Mouse (Mus musculus) CH12.LX (cell line): ENCODE measurements around the gene Celf2. TPM values are rescaled to one million over a fixed set of nuclear protein-coding genes. Genes with fewer than 3 reads are reported as not detected.

Experiments used
- DNase-seq: peaks from one replicate; pipeline ENCODE4 v3.0.0-alpha.2; 2013; ENCODE audit errors: extremely low read depth
- H3K27ac ChIP-seq: 2 replicates; pipeline ENCODE4 v1.5.1; 2012; ENCODE audit warnings: low read depth, mild to moderate bottlenecking, control low read depth, moderate library complexity; ENCODE audit not compliant: insufficient read depth
- H3K27me3 ChIP-seq: replicated peaks from 2 replicates; pipeline ENCODE3; 2012; ENCODE audit warnings: inconsistent platforms
- H3K36me3 ChIP-seq, 2 experiments: replicated peaks in 1 of 2; 2 replicates each; pipeline versions ENCODE3 to v1.6.1; 2012; ENCODE audit warnings: inconsistent platforms in 1 of 2, low read length in 1 of 2, mild to moderate bottlenecking in 1 of 2, mixed read lengths in 1 of 2, moderate library complexity in 1 of 2; ENCODE audit not compliant: control insufficient read depth in 1 of 2, insufficient read depth in 1 of 2
- H3K4me1 ChIP-seq, 2 experiments: 2 replicates each; pipeline ENCODE4 v1.6.1; 2012; ENCODE audit warnings: inconsistent platforms in 1 of 2, moderate library complexity in 1 of 2; ENCODE audit not compliant: insufficient read depth in 2 of 2, control insufficient read depth in 1 of 2
- H3K4me2 ChIP-seq: 2 replicates; pipeline ENCODE4 v1.6.1; 2012; ENCODE audit warnings: low read depth, mild to moderate bottlenecking, control low read depth; ENCODE audit not compliant: poor library complexity, insufficient read depth, severe bottlenecking
- H3K4me3 ChIP-seq, 3 experiments: fragments of 150-350 bp in 1 of 3; sonication (generic) in 1 of 3; replicated peaks in 1 of 3; 2 replicates each; pipeline versions ENCODE3 to v1.5.1; 2011 to 2012; ENCODE audit warnings: low read depth in 2 of 3, low read length in 2 of 3, mild to moderate bottlenecking in 2 of 3, moderate library complexity in 2 of 3, control low read depth in 1 of 3, improper control_type of control experiment in 1 of 3, inconsistent platforms in 1 of 3, mixed read lengths in 1 of 3; ENCODE audit not compliant: poor library complexity in 1 of 3
- H3K79me2 ChIP-seq: replicated peaks from 2 replicates; pipeline ENCODE4 v1.6.1; 2012; ENCODE audit warnings: mild to moderate bottlenecking, moderate library complexity; ENCODE audit not compliant: control insufficient read depth, poor library complexity, insufficient read depth, severe bottlenecking; ENCODE audit errors: extremely low read depth
- H3K9ac ChIP-seq: 2 replicates; pipeline ENCODE4 v1.6.1; 2012; ENCODE audit warnings: low read depth, mild to moderate bottlenecking, control low read depth, moderate library complexity; ENCODE audit not compliant: insufficient read depth
- H3K9me3 ChIP-seq: replicated peaks from 2 replicates; pipeline ENCODE3; 2012; ENCODE audit warnings: low read length, inconsistent platforms, mixed read lengths
- CTCF ChIP-seq, 2 experiments: IDR thresholded peaks in 1 of 2; conservative IDR thresholded peaks in 1 of 2; 2 replicates each; pipeline ENCODE4 v1.5.1; 2011 to 2012; ENCODE audit warnings: low read depth in 2 of 2, low read length in 2 of 2, improper control_type of control experiment in 1 of 2, inconsistent platforms in 1 of 2, mild to moderate bottlenecking in 1 of 2, moderate library complexity in 1 of 2
- ETS1 ChIP-seq: conservative IDR thresholded peaks from 2 replicates; pipeline ENCODE4 v1.6.1; 2012; ENCODE audit warnings: low read depth, mild to moderate bottlenecking, inconsistent platforms, low read length, improper control_type of control experiment, moderate library complexity
- GABPA ChIP-seq: IDR thresholded peaks from 2 replicates; pipeline ENCODE4 v1.6.1; 2012; ENCODE audit warnings: low read depth, low read length, improper control_type of control experiment, inconsistent platforms; ENCODE audit not compliant: insufficient replicate concordance
- HCFC1 ChIP-seq: IDR thresholded peaks from 2 replicates; pipeline ENCODE4 v1.6.1; 2012; ENCODE audit warnings: low read depth, mild to moderate bottlenecking, inconsistent platforms, low read length, improper control_type of control experiment
- IRF4 ChIP-seq: IDR thresholded peaks from 2 replicates; pipeline ENCODE4 v1.6.1; 2014; ENCODE audit warnings: low read depth, mild to moderate bottlenecking, inconsistent platforms, low read length, improper control_type of control experiment
- JUN ChIP-seq: IDR thresholded peaks from 2 replicates; pipeline ENCODE4 v1.6.1; 2011; ENCODE audit warnings: low read depth, mild to moderate bottlenecking, low read length, improper control_type of control experiment, moderate library complexity; ENCODE audit not compliant: insufficient read depth
- MAFK ChIP-seq: IDR thresholded peaks from 2 replicates; pipeline ENCODE4 v1.6.1; 2011; ENCODE audit warnings: low read length, improper control_type of control experiment; ENCODE audit not compliant: insufficient replicate concordance
- MAX ChIP-seq: IDR thresholded peaks from 2 replicates; pipeline ENCODE4 v1.6.1; 2011; ENCODE audit warnings: low read length, improper control_type of control experiment
- MEF2A ChIP-seq: IDR thresholded peaks from 2 replicates; pipeline ENCODE4 v1.6.1; 2014; ENCODE audit warnings: low read depth, mild to moderate bottlenecking, inconsistent platforms, low read length, improper control_type of control experiment, borderline replicate concordance
- MYC ChIP-seq: IDR thresholded peaks from 2 replicates; pipeline ENCODE4 v1.6.1; 2011; ENCODE audit warnings: low read depth, mild to moderate bottlenecking, improper control_type of control experiment, low read length
- NELFE ChIP-seq: IDR thresholded peaks from 2 replicates; pipeline ENCODE4 v1.6.1; 2011; ENCODE audit warnings: low read depth, low read length, improper control_type of control experiment
- NRF1 ChIP-seq: IDR thresholded peaks from 2 replicates; pipeline ENCODE4 v1.6.1; 2014; ENCODE audit warnings: low read depth, mild to moderate bottlenecking, inconsistent platforms, low read length, improper control_type of control experiment, moderate library complexity
- PAX5 ChIP-seq: IDR thresholded peaks from 2 replicates; pipeline ENCODE4 v1.6.1; 2012; ENCODE audit warnings: low read length, inconsistent platforms, mixed read lengths
- SMC3 ChIP-seq: IDR thresholded peaks from 2 replicates; pipeline ENCODE4 v1.6.1; 2011; ENCODE audit warnings: low read depth, low read length, improper control_type of control experiment
- TBP ChIP-seq: conservative IDR thresholded peaks from 2 replicates; pipeline ENCODE4 v1.6.1; 2011; ENCODE audit warnings: low read depth, low read length, improper control_type of control experiment
- TCF12 ChIP-seq: IDR thresholded peaks from 2 replicates; pipeline ENCODE4 v1.6.1; 2014; ENCODE audit warnings: low read depth, mild to moderate bottlenecking, inconsistent platforms, low read length, improper control_type of control experiment
- USF1 ChIP-seq: IDR thresholded peaks from 2 replicates; pipeline ENCODE4 v1.6.1; 2014; ENCODE audit warnings: low read depth, mild to moderate bottlenecking, inconsistent platforms, low read length, improper control_type of control experiment
- USF2 ChIP-seq: conservative IDR thresholded peaks from 2 replicates; pipeline ENCODE4 v1.6.1; 2011; ENCODE audit warnings: low read depth, low read length, improper control_type of control experiment
- ZKSCAN1 ChIP-seq: IDR thresholded peaks from 2 replicates; pipeline ENCODE4 v1.6.1; 2012; ENCODE audit warnings: low read depth, inconsistent platforms, low read length, improper control_type of control experiment, borderline replicate concordance
- ZMIZ1 ChIP-seq: IDR thresholded peaks from 2 replicates; pipeline ENCODE4 v1.6.1; 2012; ENCODE audit warnings: low read depth, mild to moderate bottlenecking, inconsistent platforms, low read length, improper control_type of control experiment
- dilution Hi-C: fragments of 300-500 bp; cut with MboI; formaldehyde crosslinking; loops from 2 replicates; pipeline ENCODE4 v1.14.3; 2020; ENCODE audit warnings: low sequenced_read_pairs; ENCODE audit not compliant: extremely low pct_unique_long_range_greater_than_20kb, extremely low pct_ligation_motif_present
- in situ Hi-C: fragments of 300-500 bp; cut with MboI; formaldehyde crosslinking; loops from 3 replicates; pipeline ENCODE4 v1.14.3; 2019; ENCODE audit warnings: low sequenced_read_pairs, low pct_ligation_motif_present, low pct_unique_long_range_greater_than_20kb, mixed read lengths
- polyA plus RNA-seq: library from polyadenylated mRNA; unstranded; fragments of >175 nt; gene quantifications from 2 replicates; pipeline ENCODE4 v1.2.1, GENCODE M21; 2012; ENCODE audit warnings: low read depth; ENCODE audit not compliant: insufficient read length
- total RNA-seq, 2 experiments: library from RNA; depleted of rRNA; stranded (reverse); fragments of 300-350 nt in 1 of 2; fragments of >200 nt in 1 of 2; gene quantifications; 2 replicates each; pipeline ENCODE4 v1.2.3; 2012 to 2014

Celf2 gene
- total and polyA plus RNA-seq, 3 experiments: 51.0 to 143 (median 103) TPM

GRCm38 (mm10) chr2:6875071-6875611 lies 634.2 kb downstream of the Celf2 start:
- Histone ChIP-seq H3K4me1 (peaks cover 0 to 2% of the 10 kb centered on the region in 2 experiments; a peak in 1 of 4 replicates), H3K79me2 (no peaks in the 10 kb centered on the region), H3K4me2 (no peak overlapping the region), H3K27me3 (peaks cover 8% of the 10 kb centered on the region), H3K27ac (no peak overlapping the region), H3K9ac (no peak overlapping the region), H3K4me3 (no peak overlapping the region), H3K36me3 (no peaks in the 10 kb centered on the region), H3K9me3 (no peaks in the 10 kb centered on the region)
- no peak for DNase-seq
- dilution Hi-C loops: no loop called here
- TF ChIP-seq USF2: no peak
- TF ChIP-seq IRF4: no peak
- no peak for TF ChIP-seq MYC
- no peak for TF ChIP-seq HCFC1
- no peak for TF ChIP-seq ETS1
- TF ChIP-seq MEF2A: no peak
- no peak for TF ChIP-seq NRF1
- no peak for TF ChIP-seq SMC3
- TF ChIP-seq ZKSCAN1: no peak
- TF ChIP-seq MAX: no peak
- no peak for TF ChIP-seq CTCF (conservative IDR thresholded peaks at IDR 0.05 in 1 of 2, IDR thresholded peaks at IDR 0.05 in 1 of 2; ENCODE audit: low read depth in 2 of 2, low read length in 2 of 2)
- TF ChIP-seq USF1: no peak
- TF ChIP-seq NELFE: no peak
- TF ChIP-seq GABPA: no peak
- TF ChIP-seq MAFK: no peak
- in situ Hi-C loops: no loop called here

GRCm38 (mm10) chr2:6874266-6874955 lies 635.0 kb downstream of the Celf2 start:
- Histone ChIP-seq H3K4me3 (no peak overlapping the region), H3K27ac (no peak overlapping the region), H3K27me3 (peaks cover 8% of the 10 kb centered on the region), H3K4me2 (no peak overlapping the region), H3K9ac (no peak overlapping the region), H3K4me1 (peaks cover 0 to 2% of the 10 kb centered on the region in 2 experiments; a peak in 1 of 4 replicates), H3K79me2 (no peaks in the 10 kb centered on the region), H3K36me3 (no peaks in the 10 kb centered on the region), H3K9me3 (no peaks in the 10 kb centered on the region)
- in situ Hi-C loops (no loop called here), dilution Hi-C loops (no loop called here)
- no peak for DNase-seq
- TF ChIP-seq NELFE (no peak), ZMIZ1 (no peak), MYC (no peak), USF1 (no peak), NRF1 (no peak), USF2 (no peak), PAX5 (no peak), TBP (no peak), SMC3 (no peak), JUN (no peak), TCF12 (no peak), ZKSCAN1 (no peak)
